Mouse (Mus musculus) megakaryocyte-erythroid progenitor cell, adult 5-6 weeks (primary cell): Measurements from ENCODE around the gene Vmn1r173. TPM values are rescaled to one million over a fixed set of nuclear protein-coding genes. Genes with fewer than 3 reads are reported as not detected.
"Not testable (repeated sequence)": the region's sequence is repeated elsewhere in the genome, so short reads cannot be mapped to it uniquely, and the experiment has no call there.

Experiments
- ATAC-seq: replicated peaks from 2 replicates; pipeline ENCODE4 v1.8.0; 2016; ENCODE audit warnings: mild to moderate bottlenecking, inconsistent platforms; ENCODE audit not compliant: severe bottlenecking, poor library complexity, low FRiP score, low TSS enrichment
- total RNA-seq, 2 experiments: library from RNA; stranded (forward) in 1 of 2; stranded (reverse) in 1 of 2; fragments of 200-1000, 215-1000 nt in 1 of 2; fragments of >200 nt in 1 of 2; fragmentation: Nextera tagmentation in 1 of 2; gene quantifications; 2 replicates each; pipeline ENCODE4 v1.2.3; 2014 to 2017

Vmn1r173 gene
- total RNA-seq (2014; fragmentation: Nextera tagmentation) (not detected in 2 replicates), total RNA-seq (2017) (not detected in 2 replicates)

DNA sequence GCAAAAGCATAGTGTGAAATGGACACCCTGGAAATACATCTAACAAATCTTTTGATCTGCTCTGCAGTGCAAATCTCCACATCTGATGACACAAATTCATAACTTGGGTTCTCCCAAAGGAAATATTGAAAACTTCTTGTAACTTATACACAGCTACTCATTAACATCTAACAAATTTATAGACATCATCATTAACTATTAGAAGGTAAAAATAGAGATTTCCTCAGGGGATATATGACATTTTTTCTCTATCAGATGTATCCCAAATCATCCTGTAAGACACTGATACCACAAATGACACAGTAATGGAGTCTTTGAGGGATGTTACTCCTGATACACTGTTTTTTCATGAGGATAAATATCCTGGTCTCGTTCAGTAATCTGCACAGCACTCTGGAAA lies at the start of gene Vmn1r173:
Gene Vmn1r173 (plus strand): TSS at position 301 of the 400 bp plus-strand sequence.
- ATAC-seq, result not testable (repeated sequence)

DNA sequence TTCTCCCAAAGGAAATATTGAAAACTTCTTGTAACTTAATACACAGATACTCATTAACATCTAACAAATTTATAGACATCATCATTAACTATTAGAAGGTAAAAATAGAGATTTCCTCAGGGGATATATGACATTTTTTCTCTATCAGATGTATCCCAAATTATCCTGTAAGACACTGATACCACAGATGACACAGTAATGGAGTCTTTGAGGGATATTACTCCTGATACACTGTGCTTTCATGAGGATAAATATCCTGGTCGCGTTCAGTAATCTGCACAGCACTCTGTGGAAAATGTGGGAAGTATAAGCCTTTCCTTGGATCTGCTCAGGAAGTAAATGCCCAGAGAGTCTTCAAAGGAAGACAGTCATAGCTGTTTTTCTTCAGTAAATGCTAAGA lies 42.5 kb upstream of the Vmn1r173 start, which contains the start of gene Vmn1r172:
Gene Vmn1r172 (plus strand): TSS at position 301 of the 400 bp plus-strand sequence.
- no peak for ATAC-seq

DNA sequence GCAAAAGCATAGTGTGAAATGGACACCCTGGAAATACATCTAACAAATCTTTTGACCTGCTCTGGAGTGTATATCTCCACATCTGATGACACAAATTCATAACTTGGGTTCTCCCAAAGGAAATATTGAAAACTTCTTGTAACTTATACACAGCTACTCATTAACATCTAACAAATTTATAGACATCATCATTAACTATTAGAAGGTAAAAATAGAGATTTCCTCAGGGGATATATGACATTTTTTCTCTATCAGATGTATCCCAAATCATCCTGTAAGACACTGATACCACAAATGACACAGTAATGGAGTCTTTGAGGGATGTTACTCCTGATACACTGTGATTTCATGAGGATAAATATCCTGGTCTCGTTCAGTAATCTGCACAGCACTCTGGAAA lies 51.5 kb downstream of the Vmn1r173 start, which contains the start of gene Vmn1r174:
Gene Vmn1r174 (plus strand): TSS at position 301 of the 400 bp plus-strand sequence.
- not testable (repeated sequence) for ATAC-seq

Other genes with a start within 250 kb of the Vmn1r173 start
- gene Vmn1r167, start 193.5 kb upstream of the Vmn1r173 start, total RNA-seq (2014; fragmentation: Nextera tagmentation), result not detected in 2 replicates
- not detected in 2 replicates for gene Vmn1r167, start 193.5 kb upstream of the Vmn1r173 start, total RNA-seq (2017)
- gene Vmn1r168, start 161.0 kb upstream of the Vmn1r173 start, total RNA-seq (2014; fragmentation: Nextera tagmentation), result not detected in 2 replicates
- gene Vmn1r168, start 161.0 kb upstream of the Vmn1r173 start, total RNA-seq (2017), result not detected in 2 replicates
- not detected in 2 replicates for gene Vmn1r169, start 125.2 kb upstream of the Vmn1r173 start, total RNA-seq (2014; fragmentation: Nextera tagmentation)
- gene Vmn1r169, start 125.2 kb upstream of the Vmn1r173 start, total RNA-seq (2017), result not detected in 2 replicates
- not detected in 2 replicates for gene Vmn1r170, start 94.5 kb upstream of the Vmn1r173 start, total RNA-seq (2014; fragmentation: Nextera tagmentation)
- gene Vmn1r170, start 94.5 kb upstream of the Vmn1r173 start, total RNA-seq (2017), result not detected in 2 replicates
- gene Vmn1r171, start 70.0 kb upstream of the Vmn1r173 start, total RNA-seq (2014; fragmentation: Nextera tagmentation), result not detected in 2 replicates
- gene Vmn1r171, start 70.0 kb upstream of the Vmn1r173 start, total RNA-seq (2017), result not detected in 2 replicates
- gene Vmn1r172, start 42.4 kb upstream of the Vmn1r173 start, total RNA-seq (2014; fragmentation: Nextera tagmentation), result not detected in 2 replicates
- not detected in 2 replicates for gene Vmn1r172, start 42.4 kb upstream of the Vmn1r173 start, total RNA-seq (2017)
- gene Vmn1r174, start 51.6 kb downstream of the Vmn1r173 start, total RNA-seq (2014; fragmentation: Nextera tagmentation), result not detected in 2 replicates
- not detected in 2 replicates for gene Vmn1r174, start 51.6 kb downstream of the Vmn1r173 start, total RNA-seq (2017)
- gene Vmn1r175, start 109.9 kb downstream of the Vmn1r173 start, total RNA-seq (2014; fragmentation: Nextera tagmentation), result not detected in 2 replicates
- not detected in 2 replicates for gene Vmn1r175, start 109.9 kb downstream of the Vmn1r173 start, total RNA-seq (2017)
- gene Vmn1r176, start 136.7 kb downstream of the Vmn1r173 start, total RNA-seq (2014; fragmentation: Nextera tagmentation), result not detected in 2 replicates
- gene Vmn1r176, start 136.7 kb downstream of the Vmn1r173 start, total RNA-seq (2017), result not detected in 2 replicates
- not detected in 2 replicates for gene Vmn1r177, start 165.7 kb downstream of the Vmn1r173 start, total RNA-seq (2014; fragmentation: Nextera tagmentation)
- gene Vmn1r177, start 165.7 kb downstream of the Vmn1r173 start, total RNA-seq (2017), result not detected in 2 replicates
- not detected in 2 replicates for gene Vmn1r178, start 191.3 kb downstream of the Vmn1r173 start, total RNA-seq (2014; fragmentation: Nextera tagmentation)
- not detected in 2 replicates for gene Vmn1r178, start 191.3 kb downstream of the Vmn1r173 start, total RNA-seq (2017)
- not detected in 2 replicates for gene Vmn1r179, start 226.3 kb downstream of the Vmn1r173 start, total RNA-seq (2014; fragmentation: Nextera tagmentation)
- not detected in 2 replicates for gene Vmn1r179, start 226.3 kb downstream of the Vmn1r173 start, total RNA-seq (2017)
- gene Vmn1r180, start 249.9 kb downstream of the Vmn1r173 start, total RNA-seq (2014; fragmentation: Nextera tagmentation), result not detected in 2 replicates
- not detected in 2 replicates for gene Vmn1r180, start 249.9 kb downstream of the Vmn1r173 start, total RNA-seq (2017)